Mouse (Mus musculus): Measurements from ENCODE around the gene Zfp691. TPM values are rescaled to one million over a fixed set of nuclear protein-coding genes. Genes with fewer than 3 reads are reported as not detected.

Zfp691 gene
- polyA plus RNA-seq, 1 experiment from 2014 or later, result 4.0 TPM

DNA sequence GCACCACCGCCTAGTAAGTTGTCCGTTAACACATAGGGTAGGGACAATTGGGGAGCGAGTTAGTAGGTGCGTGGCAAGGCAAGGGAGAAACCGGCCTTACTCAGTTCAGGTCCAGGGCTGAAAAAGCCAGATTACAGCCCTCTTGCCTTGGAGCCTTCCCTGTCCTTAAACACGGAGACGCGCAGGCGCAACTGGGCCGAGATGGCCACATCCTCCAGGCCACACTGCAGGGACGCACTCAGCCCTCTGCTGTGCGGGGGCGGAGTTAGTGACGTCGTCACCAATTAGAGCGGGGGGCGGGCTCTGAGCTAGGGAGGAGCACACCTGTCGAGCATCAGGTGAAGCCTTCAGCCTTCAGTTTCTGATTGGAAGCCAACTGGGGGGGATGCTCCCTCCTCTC lies 35.8 kb downstream of the Zfp691 start:
- WGBS, result 9% methylated on average over 18 of the region's 18 CpGs
- H3K27ac ChIP-seq (ENCODE audit: low read length), result peak overlapping the region; percentile 65
- peak overlapping the region; percentile 33 for H3K4me3 ChIP-seq (ENCODE audit: low read depth, low read length)

GRCm38 (mm10) chr4:119137313-119137712 lies 36.7 kb downstream of the Zfp691 start:
- 60% methylated on average over 8 of the region's 8 CpGs for WGBS
- H3K4me2 ChIP-seq (ENCODE audit: low read length), result no peak overlapping the region
- ATAC-seq, result no peak
- no peaks in the 10 kb centered on the region for H3K9me3 ChIP-seq (replicated peaks; ENCODE audit: control insufficient read depth, low read length, poor library complexity, severe bottlenecking)
- no peak overlapping the region for H3K4me3 ChIP-seq (ENCODE audit: low read depth, low read length)
- peaks cover 16% of the 10 kb centered on the region; the same call in 1 of the 2 replicates for H3K36me3 ChIP-seq (ENCODE audit: control insufficient read depth, insufficient read depth, low read length)
- no peaks in the 10 kb centered on the region for H3K27me3 ChIP-seq (ENCODE audit: control insufficient read depth, insufficient read depth, low read depth, low read length)
- H3K27ac ChIP-seq (ENCODE audit: low read length), result 0 out of 2 replicates have a peak overlapping the region, but pooled peaks have one; percentile 65
- peaks cover 10% of the 10 kb centered on the region for H3K4me1 ChIP-seq (ENCODE audit: control insufficient read depth, insufficient read depth, low read length)
- H3K9ac ChIP-seq (ENCODE audit: low read depth, low read length), result no peak overlapping the region

More for the DNA sequence above, 35.8 kb downstream of the Zfp691 start:
- H3K9ac ChIP-seq (ENCODE audit: low read depth, low read length), result peak overlapping the region; percentile 62
- peaks cover 10% of the 10 kb centered on the region for H3K4me1 ChIP-seq (ENCODE audit: control insufficient read depth, insufficient read depth, low read length)
- peak; percentile 91 for ATAC-seq
- peaks cover 14% of the 10 kb centered on the region; the same call in 1 of the 2 replicates for H3K36me3 ChIP-seq (ENCODE audit: control insufficient read depth, insufficient read depth, low read length)
- no peaks in the 10 kb centered on the region for H3K9me3 ChIP-seq (replicated peaks; ENCODE audit: control insufficient read depth, low read length, poor library complexity, severe bottlenecking)
- H3K4me2 ChIP-seq (ENCODE audit: low read length), result peak overlapping the region; percentile 68
- no peaks in the 10 kb centered on the region for H3K27me3 ChIP-seq (ENCODE audit: control insufficient read depth, insufficient read depth, low read depth, low read length)

- WGBS, result 93% methylated on average over 13 of the region's 13 CpGs
Observed at GRCm38 (mm10) chr4:119133860-119134259, 40.1 kb downstream of the Zfp691 start.

DNA sequence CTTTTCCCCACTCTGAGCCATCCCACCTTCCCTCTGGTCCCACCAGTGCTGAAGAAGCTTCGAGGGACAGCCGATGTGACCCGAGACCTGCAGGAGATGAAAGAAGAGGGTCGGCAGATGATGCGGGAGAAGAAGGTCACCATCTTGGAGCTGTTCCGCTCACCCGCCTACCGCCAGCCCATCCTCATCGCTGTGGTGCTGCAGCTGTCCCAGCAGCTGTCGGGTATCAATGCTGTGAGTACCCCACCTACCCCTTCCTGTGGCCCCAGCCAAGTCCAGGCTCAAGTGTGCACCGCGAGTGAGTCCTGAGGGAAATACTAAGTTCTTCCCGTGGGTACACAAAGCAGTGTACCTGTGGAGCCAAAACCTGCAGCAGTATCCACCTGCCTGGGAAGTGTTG lies 40.7 kb downstream of the Zfp691 start:
- 91% methylated on average over 13 of the region's 13 CpGs for WGBS
- peaks cover 16% of the 10 kb centered on the region; the same call in 1 of the 2 replicates for H3K36me3 ChIP-seq (ENCODE audit: control insufficient read depth, insufficient read depth, low read length)

More at GRCm38 (mm10) chr4:119133860-119134259, 40.1 kb downstream of the Zfp691 start:
- Histone ChIP-seq H3K27ac (ENCODE audit: low read length) (no peak overlapping the region), H3K4me3 (ENCODE audit: low read depth, low read length) (no peak overlapping the region), H3K4me2 (ENCODE audit: low read length) (no peak overlapping the region), H3K4me1 (ENCODE audit: control insufficient read depth, insufficient read depth, low read length) (peaks cover 10% of the 10 kb centered on the region), H3K27me3 (ENCODE audit: control insufficient read depth, insufficient read depth, low read depth, low read length) (no peaks in the 10 kb centered on the region), H3K9ac (ENCODE audit: low read depth, low read length) (no peak overlapping the region), H3K9me3 (replicated peaks; ENCODE audit: control insufficient read depth, low read length, poor library complexity, severe bottlenecking) (no peaks in the 10 kb centered on the region), H3K36me3 (ENCODE audit: control insufficient read depth, insufficient read depth, low read length) (peaks cover 16% of the 10 kb centered on the region; the same call in 1 of the 2 replicates)
- ATAC-seq, result no peak

GRCm38 (mm10) chr4:119131189-119131910 lies 42.6 kb downstream of the Zfp691 start:
- H3K36me3 ChIP-seq (ENCODE audit: control insufficient read depth, insufficient read depth, low read length), result peaks cover 13% of the 10 kb centered on the region; the same call in 1 of the 2 replicates
- H3K4me1 ChIP-seq (ENCODE audit: control insufficient read depth, insufficient read depth, low read length), result no peaks in the 10 kb centered on the region
- no peaks in the 10 kb centered on the region for H3K27me3 ChIP-seq (ENCODE audit: control insufficient read depth, insufficient read depth, low read depth, low read length)
- no peak overlapping the region for H3K27ac ChIP-seq (ENCODE audit: low read length)
- H3K9me3 ChIP-seq (replicated peaks; ENCODE audit: control insufficient read depth, low read length, poor library complexity, severe bottlenecking), result no peaks in the 10 kb centered on the region
- no peak overlapping the region for H3K4me2 ChIP-seq (ENCODE audit: low read length)
- ATAC-seq, result no peak
- H3K4me3 ChIP-seq (ENCODE audit: low read depth, low read length), result no peak overlapping the region
- WGBS, result 80% methylated on average over 8 of the region's 8 CpGs
- no peak overlapping the region for H3K9ac ChIP-seq (ENCODE audit: low read depth, low read length)

More for the DNA sequence above, 40.7 kb downstream of the Zfp691 start:
- Histone ChIP-seq H3K27me3 (ENCODE audit: control insufficient read depth, insufficient read depth, low read depth, low read length) (no peaks in the 10 kb centered on the region), H3K27ac (ENCODE audit: low read length) (no peak overlapping the region), H3K4me3 (ENCODE audit: low read depth, low read length) (no peak overlapping the region), H3K9ac (ENCODE audit: low read depth, low read length) (no peak overlapping the region), H3K9me3 (replicated peaks; ENCODE audit: control insufficient read depth, low read length, poor library complexity, severe bottlenecking) (no peaks in the 10 kb centered on the region), H3K4me1 (ENCODE audit: control insufficient read depth, insufficient read depth, low read length) (peaks cover 7% of the 10 kb centered on the region), H3K4me2 (ENCODE audit: low read length) (no peak overlapping the region)
- ATAC-seq, result no peak

DNA sequence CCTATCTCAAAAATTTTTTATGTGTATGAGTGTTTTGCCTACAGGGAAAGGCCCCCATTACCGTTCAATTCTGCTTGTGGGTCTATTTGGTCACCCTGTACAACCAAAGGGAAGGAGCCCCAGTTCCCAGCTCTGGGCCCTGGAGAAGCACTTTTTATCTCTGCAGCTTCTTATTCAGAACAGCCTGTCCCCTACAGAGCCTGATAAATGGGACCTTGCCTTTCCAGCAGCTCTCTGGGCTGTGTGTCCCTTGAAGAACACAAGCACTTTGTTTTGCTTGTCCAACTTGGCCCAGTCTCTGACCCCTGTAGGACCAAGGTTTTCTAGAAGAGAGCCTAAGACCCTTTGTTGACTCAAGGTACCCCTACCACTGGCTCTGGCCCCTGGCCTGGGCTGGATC lies 44.9 kb downstream of the Zfp691 start:
- ATAC-seq, result no peak
- H3K36me3 ChIP-seq (ENCODE audit: control insufficient read depth, insufficient read depth, low read length), result peaks cover 7% of the 10 kb centered on the region; the same call in 1 of the 2 replicates
- WGBS, result 81% methylated on average over 1 of the region's 1 CpGs

GRCm38 (mm10) chr4:119128547-119128946 lies 45.4 kb downstream of the Zfp691 start:
- H3K36me3 ChIP-seq (ENCODE audit: control insufficient read depth, insufficient read depth, low read length), result peaks cover 2% of the 10 kb centered on the region; the same call in 1 of the 2 replicates
- WGBS, result 81% methylated on average over 7 of the region's 7 CpGs
- H3K9ac ChIP-seq (ENCODE audit: low read depth, low read length), result no peak overlapping the region
- H3K9me3 ChIP-seq (replicated peaks; ENCODE audit: control insufficient read depth, low read length, poor library complexity, severe bottlenecking), result no peaks in the 10 kb centered on the region
- no peak overlapping the region for H3K27ac ChIP-seq (ENCODE audit: low read length)
- H3K4me3 ChIP-seq (ENCODE audit: low read depth, low read length), result no peak overlapping the region
- H3K4me1 ChIP-seq (ENCODE audit: control insufficient read depth, insufficient read depth, low read length), result no peaks in the 10 kb centered on the region
- ATAC-seq, result no peak
- H3K27me3 ChIP-seq (ENCODE audit: control insufficient read depth, insufficient read depth, low read depth, low read length), result no peaks in the 10 kb centered on the region
- H3K4me2 ChIP-seq (ENCODE audit: low read length), result no peak overlapping the region

More for the DNA sequence above, 44.9 kb downstream of the Zfp691 start:
- H3K4me3 ChIP-seq (ENCODE audit: low read depth, low read length), result no peak overlapping the region
- no peak overlapping the region for H3K27ac ChIP-seq (ENCODE audit: low read length)
- no peak overlapping the region for H3K9ac ChIP-seq (ENCODE audit: low read depth, low read length)
- no peaks in the 10 kb centered on the region for H3K4me1 ChIP-seq (ENCODE audit: control insufficient read depth, insufficient read depth, low read length)
- H3K27me3 ChIP-seq (ENCODE audit: control insufficient read depth, insufficient read depth, low read depth, low read length), result no peaks in the 10 kb centered on the region
- no peak overlapping the region for H3K4me2 ChIP-seq (ENCODE audit: low read length)
- no peaks in the 10 kb centered on the region for H3K9me3 ChIP-seq (replicated peaks; ENCODE audit: control insufficient read depth, low read length, poor library complexity, severe bottlenecking)

- H3K4me2 ChIP-seq (ENCODE audit: low read length), result no peak overlapping the region
- H3K27ac ChIP-seq (ENCODE audit: low read length), result no peak overlapping the region
- 80% methylated on average over 6 of the region's 6 CpGs for WGBS
- no peak overlapping the region for H3K9ac ChIP-seq (ENCODE audit: low read depth, low read length)
- H3K4me3 ChIP-seq (ENCODE audit: low read depth, low read length), result no peak overlapping the region
- no peaks in the 10 kb centered on the region for H3K9me3 ChIP-seq (replicated peaks; ENCODE audit: control insufficient read depth, low read length, poor library complexity, severe bottlenecking)
- H3K36me3 ChIP-seq (ENCODE audit: control insufficient read depth, insufficient read depth, low read length), result no peaks in the 10 kb centered on the region
- ATAC-seq, result no peak
- no peaks in the 10 kb centered on the region for H3K27me3 ChIP-seq (ENCODE audit: control insufficient read depth, insufficient read depth, low read depth, low read length)
- H3K4me1 ChIP-seq (ENCODE audit: control insufficient read depth, insufficient read depth, low read length), result no peaks in the 10 kb centered on the region
Observed at GRCm38 (mm10) chr4:119127229-119127628, 46.8 kb downstream of the Zfp691 start.

GRCm38 (mm10) chr4:119125577-119126270 lies 48.3 kb downstream of the Zfp691 start:
- 83% methylated on average over 9 of the region's 9 CpGs for WGBS
- Histone ChIP-seq H3K4me2 (ENCODE audit: low read length) (no peak overlapping the region), H3K4me1 (ENCODE audit: control insufficient read depth, insufficient read depth, low read length) (no peaks in the 10 kb centered on the region), H3K27me3 (ENCODE audit: control insufficient read depth, insufficient read depth, low read depth, low read length) (no peaks in the 10 kb centered on the region), H3K27ac (ENCODE audit: low read length) (no peak overlapping the region), H3K9me3 (replicated peaks; ENCODE audit: control insufficient read depth, low read length, poor library complexity, severe bottlenecking) (no peaks in the 10 kb centered on the region), H3K4me3 (ENCODE audit: low read depth, low read length) (no peak overlapping the region), H3K36me3 (ENCODE audit: control insufficient read depth, insufficient read depth, low read length) (no peaks in the 10 kb centered on the region; the same call in 1 of the 2 replicates), H3K9ac (ENCODE audit: low read depth, low read length) (no peak overlapping the region)
- no peak for ATAC-seq

Measured in midbrain, embryonic 16.5 days (tissue).